Mouse (Mus musculus) limb, embryonic 14.5 days (tissue): ENCODE results near the gene Cfap69. TPM values are rescaled to one million over a fixed set of nuclear protein-coding genes. Genes with fewer than 3 reads are reported as not detected.

Experiments
- ATAC-seq: fragments of 200-750 bp; cut with Nextera tagmentation; 2 replicates; pipeline ENCODE4 v1.8.0; 2017; ENCODE audit warnings: low read depth, moderate number of reproducible peaks, moderate TSS enrichment; ENCODE audit not compliant: low FRiP score
- DNase-seq: peaks from one replicate; pipeline ENCODE4 v3.0.0-alpha.2; 2015; ENCODE audit warnings: low spot score
- H3K27ac ChIP-seq: fragments of 300-500 bp; sonication (generic); replicated peaks from 2 replicates; pipeline ENCODE4 v1.5.1; 2014; ENCODE audit warnings: low read depth, mild to moderate bottlenecking, low read length, moderate library complexity, mixed read lengths
- H3K27me3 ChIP-seq: fragments of 300-500 bp; sonication (generic); 2 replicates; pipeline ENCODE4 v1.6.1; 2014; ENCODE audit warnings: low read length, mixed read lengths; ENCODE audit not compliant: control insufficient read depth, insufficient read depth
- H3K36me3 ChIP-seq: fragments of 300-500 bp; sonication (generic); 2 replicates; pipeline ENCODE4 v1.6.1; 2014; ENCODE audit warnings: mild to moderate bottlenecking, low read length, moderate library complexity, mixed read lengths; ENCODE audit not compliant: control insufficient read depth, insufficient read depth
- H3K4me1 ChIP-seq: fragments of 300-500 bp; sonication (generic); 2 replicates; pipeline ENCODE4 v1.6.1; 2014; ENCODE audit warnings: antibody characterized with exemption, low read length, mixed read lengths; ENCODE audit not compliant: control insufficient read depth, insufficient read depth
- H3K4me2 ChIP-seq: fragments of 300-500 bp; sonication (generic); replicated peaks from 2 replicates; pipeline ENCODE4 v1.6.1; 2014; ENCODE audit warnings: low read depth, mild to moderate bottlenecking, low read length, moderate library complexity; ENCODE audit not compliant: severe bottlenecking
- H3K4me3 ChIP-seq: fragments of 300-500 bp; sonication (generic); replicated peaks from 2 replicates; pipeline ENCODE4 v1.5.1; 2014; ENCODE audit warnings: low read length
- H3K9ac ChIP-seq: fragments of 300-500 bp; sonication (generic); 2 replicates; pipeline ENCODE4 v1.6.1; 2014; ENCODE audit warnings: mild to moderate bottlenecking, low read depth, low read length, moderate library complexity; ENCODE audit not compliant: severe bottlenecking
- H3K9me3 ChIP-seq: fragments of 300-500 bp; sonication (generic); 2 replicates; pipeline ENCODE4 v1.6.1; 2016; ENCODE audit warnings: low read length; ENCODE audit not compliant: control insufficient read depth
- POLR2A ChIP-seq: fragments of 200-500 bp; IDR thresholded peaks from 2 replicates; pipeline ENCODE4 v1.8.0; 2012; ENCODE audit warnings: inconsistent platforms, mild to moderate bottlenecking, moderate library complexity, borderline replicate concordance; ENCODE audit not compliant: insufficient read depth, insufficient read length; ENCODE audit errors: extremely low read depth
- WGBS: fragments of 180-500 bp; shearing (Covaris S2); extraction: QIAGEN DNeasy Blood & Tissue Kit; methylation state at CpG from one replicate; pipeline ENCODE4 v1.1.7; 2014; 5-methylcytosine and 5-hydroxymethylcytosine counted together
- polyA plus RNA-seq, 2 experiments: library from polyadenylated mRNA; depleted of rRNA in 1 of 2; stranded (reverse) in 1 of 2; unstranded in 1 of 2; fragments of >200 nt; fragmentation: Nextera tagmentation in 1 of 2; extraction: Ambion mirVana in 1 of 2; gene quantifications; 2 replicates each; pipeline versions ENCODE4 v1.2.1 to v1.2.3; 2012 to 2014

Gene Cfap69
- polyA plus RNA-seq, 2 experiments: 2.6 to 3.8 TPM

GRCm38 (mm10) chr5:5698830-5699229 lies 34.8 kb upstream of the Cfap69 start:
- no peaks in the 10 kb centered on the region for H3K27me3 ChIP-seq
- H3K9me3 ChIP-seq: no peaks in the 10 kb centered on the region
- DNase-seq (no peak), ATAC-seq (no peak)
- H3K4me3 ChIP-seq: no peak overlapping the region
- WGBS: 63% methylated on average over 3 of the region's 3 CpGs
- H3K4me1 ChIP-seq: no peaks in the 10 kb centered on the region
- no peak overlapping the region for H3K9ac ChIP-seq
- no peaks in the 10 kb centered on the region for H3K36me3 ChIP-seq
- no peak for TF ChIP-seq POLR2A
- no peak overlapping the region for H3K4me2 ChIP-seq
- H3K27ac ChIP-seq: no peak overlapping the region

DNA sequence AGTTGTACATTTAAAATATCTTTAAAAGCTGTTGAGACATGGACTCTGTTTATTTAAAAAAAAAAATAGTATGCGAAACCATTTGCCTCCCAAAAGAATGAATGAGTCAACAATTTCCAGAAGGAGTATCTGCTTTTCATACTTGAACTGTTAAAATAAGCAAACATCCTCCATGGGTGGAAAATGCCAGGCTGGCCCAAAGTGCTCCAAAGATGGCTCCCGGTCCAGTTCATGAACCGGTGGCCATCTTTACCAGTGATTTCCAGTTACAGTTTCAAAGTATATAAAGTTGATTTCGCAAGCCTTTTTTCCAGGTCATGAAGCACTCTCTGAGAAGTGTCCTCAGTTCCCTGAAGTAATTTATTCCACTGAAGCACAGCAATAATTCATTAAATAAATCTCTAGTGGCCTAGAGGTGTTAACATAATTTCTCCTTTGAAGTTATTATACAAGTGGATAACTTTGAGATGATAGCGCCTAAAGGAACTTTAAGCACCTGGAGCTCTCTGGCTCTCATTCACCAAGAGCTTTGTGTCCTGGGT lies 31.4 kb upstream of the Cfap69 start:
- H3K9ac ChIP-seq: no peak overlapping the region
- TF ChIP-seq POLR2A: no peak

DNA sequence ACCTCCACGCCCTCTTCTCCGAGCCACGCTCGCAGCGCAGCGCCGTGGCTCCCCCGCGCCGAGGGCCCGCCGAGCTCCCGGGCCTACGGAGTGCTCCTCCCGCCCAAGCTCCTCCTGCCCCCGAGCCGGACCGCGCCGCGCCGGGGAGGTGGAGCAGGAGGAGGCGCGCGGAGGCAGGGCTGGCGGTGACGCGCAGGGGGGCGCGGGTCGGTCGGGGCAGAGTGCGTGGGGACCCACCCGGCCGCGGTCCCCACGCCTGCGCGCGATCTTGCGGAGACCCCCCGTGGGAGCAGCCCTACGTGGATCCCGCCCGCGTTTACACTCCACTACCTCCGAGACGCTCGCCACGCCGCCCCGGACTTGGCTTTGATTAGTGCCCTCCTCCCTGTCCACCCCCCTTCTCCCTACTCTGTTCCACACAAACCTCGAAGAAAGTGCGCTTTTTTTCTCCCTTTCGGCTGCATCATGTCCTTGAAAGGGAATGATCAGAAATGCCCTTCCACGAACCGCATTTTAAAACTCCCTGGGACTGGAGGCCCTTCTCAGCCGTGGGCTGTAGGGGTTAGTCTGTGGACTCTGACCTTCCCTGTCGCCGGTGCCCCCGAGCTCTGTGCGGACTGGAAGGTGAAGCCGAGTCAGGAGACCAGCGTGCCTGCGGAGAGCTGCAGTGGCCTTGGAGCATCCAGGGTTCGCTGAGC lies 30.1 kb upstream of the Cfap69 start, which contains the start of gene Steap2:
Gene Steap2, minus strand, starts transcription at position 623 of the 698 bp plus-strand sequence.
- H3K9ac ChIP-seq: peak within 1 kb of the TSS; percentile 92
- 0 out of 2 replicates have a peak, but pooled peaks have one; percentile 39 for TF ChIP-seq POLR2A
- DNase-seq: peak; percentile 44
- H3K4me2 ChIP-seq: peak within 1 kb of the TSS; percentile 61
- peak; percentile 91 for ATAC-seq
- H3K4me1 ChIP-seq: 0 out of 2 replicates have a peak, but pooled peaks cover 7% of the 10 kb centered on the region
- peak within 1 kb of the TSS; percentile 76 for H3K4me3 ChIP-seq
- no peaks in the 10 kb centered on the region for H3K36me3 ChIP-seq
- H3K27me3 ChIP-seq: no peaks in the 10 kb centered on the region
- WGBS: 2% methylated on average over 41 of the region's 66 CpGs
- H3K9me3 ChIP-seq: no peaks in the 10 kb centered on the region
- 0 out of 2 replicates have a peak within 1 kb of the TSS, but pooled peaks have one; percentile 19 for H3K27ac ChIP-seq

More for the DNA sequence above, 31.4 kb upstream of the Cfap69 start:
- ATAC-seq (no peak), DNase-seq (no peak)
- Histone ChIP-seq H3K36me3 (no peaks in the 10 kb centered on the region), H3K27ac (no peak overlapping the region), H3K4me1 (0 out of 2 replicates have a peak, but pooled peaks cover 7% of the 10 kb centered on the region), H3K9me3 (no peaks in the 10 kb centered on the region), H3K4me3 (no peak overlapping the region), H3K4me2 (no peak overlapping the region), H3K27me3 (no peaks in the 10 kb centered on the region)
- 88% methylated on average over 5 of the region's 5 CpGs for WGBS

GRCm38 (mm10) chr5:5693541-5693955 lies 29.5 kb upstream of the Cfap69 start:
- Histone ChIP-seq H3K36me3 (no peaks in the 10 kb centered on the region), H3K27ac (0 out of 2 replicates have a peak overlapping the region, but pooled peaks have one; percentile 19), H3K4me1 (peaks cover 7% of the 10 kb centered on the region; the same call in 1 of the 2 replicates), H3K9me3 (no peaks in the 10 kb centered on the region), H3K9ac (peak overlapping the region; percentile 92), H3K4me3 (peak overlapping the region; percentile 76), H3K27me3 (no peaks in the 10 kb centered on the region), H3K4me2 (peak overlapping the region; percentile 61)
- ATAC-seq (peak; percentile 75), DNase-seq (peak; percentile 18)
- no peak for TF ChIP-seq POLR2A
- WGBS: under 1% methylated on average over 24 of the region's 29 CpGs

DNA sequence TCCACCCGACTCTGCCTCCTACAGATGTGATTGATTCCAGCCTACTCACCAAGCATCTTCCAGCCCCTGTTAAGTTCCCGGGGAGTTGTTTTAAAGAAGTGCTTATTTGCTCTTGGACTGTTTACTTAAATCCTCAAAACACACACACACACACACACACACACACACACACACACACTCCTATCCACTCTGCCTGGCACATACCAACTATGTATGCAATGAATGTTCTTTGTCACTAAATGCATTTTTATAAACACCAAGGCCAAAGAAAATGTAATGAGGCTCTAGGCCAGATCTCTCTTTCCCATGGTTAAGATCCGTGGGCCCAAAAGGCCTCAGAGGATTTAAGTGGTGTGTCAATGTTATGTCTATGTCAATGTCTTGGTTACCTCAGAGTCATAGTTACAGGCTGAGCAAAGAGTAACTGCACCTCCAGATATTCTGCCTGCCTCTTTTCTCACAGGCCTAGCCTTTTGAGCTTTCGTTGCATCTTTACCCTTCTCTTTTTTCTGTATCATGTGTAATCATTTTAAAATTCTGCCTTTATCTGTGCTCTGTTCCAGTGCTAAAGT lies 28.2 kb upstream of the Cfap69 start:
- H3K4me2 ChIP-seq: no peak overlapping the region; the same call in 1 of the 2 replicates
- H3K27ac ChIP-seq: no peak overlapping the region
- H3K9ac ChIP-seq: no peak overlapping the region
- H3K9me3 ChIP-seq: no peaks in the 10 kb centered on the region
- H3K4me3 ChIP-seq: no peak overlapping the region
- no peak for TF ChIP-seq POLR2A
- H3K36me3 ChIP-seq: no peaks in the 10 kb centered on the region
- no peak for DNase-seq
- no peaks in the 10 kb centered on the region for H3K27me3 ChIP-seq
- ATAC-seq: no peak
- H3K4me1 ChIP-seq: peaks cover 7% of the 10 kb centered on the region; the same call in 1 of the 2 replicates
- WGBS: 55% methylated on average over 4 of the region's 4 CpGs
